Mouse (Mus musculus) neural tube, embryonic 11.5 days (tissue): ENCODE data around the gene Sh3bp2. TPM values are rescaled to one million over a fixed set of nuclear protein-coding genes. Genes with fewer than 3 reads are reported as not detected.

ENCODE experiments used
- ATAC-seq: fragments of 200-750 bp; cut with Nextera tagmentation; 2 replicates; pipeline ENCODE4 v1.8.0; 2017; ENCODE audit warnings: moderate number of reproducible peaks, mild to moderate bottlenecking, moderate TSS enrichment, moderate library complexity; ENCODE audit not compliant: insufficient read depth, low FRiP score, low TSS enrichment
- DNase-seq: peaks from one replicate; pipeline ENCODE4 v3.0.0-alpha.2; 2015; ENCODE audit warnings: low spot score
- H3K27ac ChIP-seq: fragments of 300-500 bp; sonication (generic); 2 replicates; pipeline ENCODE4 v1.5.1; 2014; ENCODE audit warnings: low read depth, mild to moderate bottlenecking, low read length
- H3K27me3 ChIP-seq: fragments of 300-500 bp; sonication (generic); 2 replicates; pipeline ENCODE4 v1.6.1; 2014; ENCODE audit warnings: mild to moderate bottlenecking, low read length, mixed read lengths; ENCODE audit not compliant: control insufficient read depth, insufficient read depth
- H3K36me3 ChIP-seq: fragments of 300-500 bp; sonication (generic); 2 replicates; pipeline ENCODE4 v1.6.1; 2014; ENCODE audit warnings: mild to moderate bottlenecking, low read length, moderate library complexity, mixed read lengths; ENCODE audit not compliant: control insufficient read depth, insufficient read depth
- H3K4me1 ChIP-seq: fragments of 300-500 bp; sonication (generic); 2 replicates; pipeline ENCODE4 v1.6.1; 2014; ENCODE audit warnings: low read length, mixed read lengths; ENCODE audit not compliant: control insufficient read depth, insufficient read depth
- H3K4me2 ChIP-seq: fragments of 300-500 bp; sonication (generic); 2 replicates; pipeline ENCODE4 v1.6.1; 2014; ENCODE audit warnings: low read depth, mild to moderate bottlenecking, moderate library complexity
- H3K4me3 ChIP-seq: fragments of 300-500 bp; sonication (generic); 2 replicates; pipeline ENCODE4 v1.5.1; 2014; ENCODE audit warnings: low read depth, low read length
- H3K9ac ChIP-seq: fragments of 300-500 bp; sonication (generic); 2 replicates; pipeline ENCODE4 v1.6.1; 2014; ENCODE audit warnings: mild to moderate bottlenecking, low read length
- H3K9me3 ChIP-seq: fragments of 300-500 bp; sonication (generic); 2 replicates; pipeline ENCODE4 v1.6.1; 2016; ENCODE audit warnings: low read length; ENCODE audit not compliant: control insufficient read depth
- WGBS: fragments of 180-500 bp; shearing (Covaris S2); extraction: QIAGEN DNeasy Blood & Tissue Kit; methylation state at CpG from one replicate; pipeline ENCODE4 v1.1.7; 2014; 5-methylcytosine and 5-hydroxymethylcytosine counted together
- polyA plus RNA-seq: library from polyadenylated mRNA; unstranded; fragments of >200 nt; fragmentation: Nextera tagmentation; extraction: Ambion mirVana; gene quantifications from 2 replicates; pipeline ENCODE4 v1.2.1, GENCODE M21; 2014

The Sh3bp2 gene
- polyA plus RNA-seq, 1 experiment from 2014 or later: 11.5 TPM

DNA sequence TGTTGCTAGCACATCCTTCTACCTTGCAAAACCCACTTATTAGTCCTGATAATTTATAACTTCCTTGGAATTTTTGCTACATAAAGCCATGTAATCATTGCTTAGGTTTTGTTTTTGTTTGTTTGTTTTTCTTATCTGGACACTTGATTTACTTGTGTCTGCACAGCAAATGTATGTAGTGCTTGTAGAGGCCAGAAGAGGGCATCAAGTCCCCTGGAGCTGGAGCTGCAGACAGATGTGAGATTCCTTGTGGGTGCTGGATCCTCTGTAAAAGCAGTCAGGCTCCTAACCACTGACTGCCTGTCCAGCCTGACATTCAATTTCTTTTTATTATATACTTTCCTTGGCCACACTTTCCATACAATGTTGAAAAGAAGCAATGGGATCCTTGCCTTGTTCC is 21.8 kb downstream of the Sh3bp2 start:
- no peak for ATAC-seq
- H3K27ac ChIP-seq: no peak overlapping the region

GRCm38 (mm10) chr5:34549135-34549482 is 23.5 kb downstream of the Sh3bp2 start:
- Histone ChIP-seq H3K4me3 (peak overlapping the region; percentile 84), H3K9ac (peak overlapping the region; percentile 97), H3K27ac (no peak overlapping the region), H3K9me3 (no peaks in the 10 kb centered on the region), H3K36me3 (peaks cover 5% of the 10 kb centered on the region; the same call in 1 of the 2 replicates), H3K4me2 (peak overlapping the region; percentile 78), H3K27me3 (no peaks in the 10 kb centered on the region), H3K4me1 (peaks cover 8% of the 10 kb centered on the region)
- ATAC-seq (peak; percentile 5; the same call in 1 of the 2 replicates), DNase-seq (no peak)
- 23% methylated on average over 8 of the region's 8 CpGs for WGBS

More for the DNA sequence above, 21.8 kb downstream of the Sh3bp2 start:
- Histone ChIP-seq H3K4me2 (no peak overlapping the region), H3K4me3 (no peak overlapping the region), H3K36me3 (peaks cover 2% of the 10 kb centered on the region; the same call in 1 of the 2 replicates), H3K9ac (no peak overlapping the region), H3K27me3 (no peaks in the 10 kb centered on the region), H3K4me1 (peaks cover 8% of the 10 kb centered on the region), H3K9me3 (no peaks in the 10 kb centered on the region)
- peak; percentile 24 for DNase-seq

DNA sequence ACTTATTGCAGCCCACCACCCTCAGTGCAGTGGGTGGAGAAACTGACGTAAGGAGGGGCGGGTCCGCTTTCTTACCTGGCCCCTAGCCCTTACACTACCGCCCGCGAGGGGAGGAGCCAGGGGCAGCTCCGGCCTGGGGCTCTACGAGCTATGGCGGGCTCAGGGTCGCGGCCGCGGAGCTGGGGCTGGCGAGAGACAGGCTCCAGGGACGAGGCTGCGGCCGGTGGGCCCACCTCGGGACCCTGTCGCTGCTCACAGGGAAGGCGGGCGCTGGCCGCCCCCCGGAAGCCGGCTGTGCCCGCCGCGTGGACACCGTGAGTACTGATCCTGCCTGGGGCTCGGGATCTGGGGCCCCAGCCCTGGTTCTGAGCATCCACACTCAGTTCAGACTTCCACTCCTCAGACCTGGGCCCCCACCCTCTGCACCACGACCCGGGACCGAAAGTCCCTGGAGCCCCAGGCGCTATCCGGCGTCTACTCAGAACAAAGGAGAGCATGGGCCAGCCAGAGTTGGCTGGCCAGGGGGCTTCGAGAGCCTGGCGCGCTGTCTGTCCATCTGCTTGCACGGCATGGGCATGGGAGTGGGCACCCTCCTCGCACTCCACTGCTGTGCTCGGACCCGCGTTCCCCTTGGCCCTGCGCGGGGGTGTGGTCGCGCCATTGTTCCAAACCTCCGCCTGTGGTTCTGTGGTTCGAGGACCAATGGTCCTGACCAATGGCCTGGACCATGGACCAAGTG is 24.0 kb downstream of the Sh3bp2 start:
- 0% methylated on average over 48 of the region's 49 CpGs for WGBS
- H3K27ac ChIP-seq: 0 out of 2 replicates have a peak overlapping the region, but pooled peaks have one; percentile 34
- peak; percentile 84 for ATAC-seq

DNA sequence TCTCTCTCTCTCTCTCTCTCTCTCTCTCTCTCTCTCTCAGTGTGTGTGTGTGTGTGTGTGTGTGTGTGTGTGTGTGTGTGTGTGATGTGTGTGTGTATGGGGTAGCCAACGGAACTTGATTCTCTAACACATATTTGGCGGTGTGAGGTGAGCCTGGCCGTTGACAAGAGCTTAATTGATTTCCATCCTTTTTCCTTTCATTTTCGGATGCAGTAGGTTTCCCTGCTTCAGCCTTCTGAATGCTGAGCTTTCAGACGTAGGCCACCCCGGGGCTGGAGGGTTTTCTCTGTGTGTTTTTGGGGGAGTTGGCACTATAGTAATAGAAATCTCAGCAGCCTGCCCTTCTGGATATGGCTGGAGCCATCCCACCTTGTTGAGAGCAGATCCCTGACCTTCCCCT is 24.6 kb downstream of the Sh3bp2 start:
- no peak overlapping the region for H3K27ac ChIP-seq
- WGBS: 30% methylated on average over 6 of the region's 6 CpGs
- ATAC-seq: no peak

More for the DNA sequence above, 24.0 kb downstream of the Sh3bp2 start:
- H3K4me1 ChIP-seq: peaks cover 8% of the 10 kb centered on the region
- no peaks in the 10 kb centered on the region for H3K27me3 ChIP-seq
- peak overlapping the region; percentile 84 for H3K4me3 ChIP-seq
- H3K9me3 ChIP-seq: no peaks in the 10 kb centered on the region
- H3K9ac ChIP-seq: peak overlapping the region; percentile 97
- peak overlapping the region; percentile 78 for H3K4me2 ChIP-seq
- peaks cover 5% of the 10 kb centered on the region; the same call in 1 of the 2 replicates for H3K36me3 ChIP-seq
- DNase-seq: peak; percentile 78

GRCm38 (mm10) chr5:34551821-34552220 is 26.2 kb downstream of the Sh3bp2 start:
- Histone ChIP-seq H3K9me3 (no peaks in the 10 kb centered on the region), H3K27ac (no peak overlapping the region)

More for the DNA sequence above, 24.6 kb downstream of the Sh3bp2 start:
- H3K36me3 ChIP-seq: peaks cover 5% of the 10 kb centered on the region; the same call in 1 of the 2 replicates
- H3K4me1 ChIP-seq: peaks cover 8% of the 10 kb centered on the region
- H3K4me2 ChIP-seq: peak overlapping the region; percentile 78
- H3K27me3 ChIP-seq: no peaks in the 10 kb centered on the region
- peak; percentile 26 for DNase-seq
- H3K9me3 ChIP-seq: no peaks in the 10 kb centered on the region
- peak overlapping the region; percentile 84 for H3K4me3 ChIP-seq
- peak overlapping the region; percentile 97 for H3K9ac ChIP-seq

GRCm38 (mm10) chr5:34563854-34564253 is 38.2 kb downstream of the Sh3bp2 start:
- ATAC-seq (no peak), DNase-seq (no peak)
- no peak overlapping the region for H3K4me3 ChIP-seq
- no peak overlapping the region for H3K27ac ChIP-seq
- no peak overlapping the region for H3K9ac ChIP-seq
- no peaks in the 10 kb centered on the region for H3K9me3 ChIP-seq
- H3K36me3 ChIP-seq: peaks cover 16% of the 10 kb centered on the region
- H3K4me2 ChIP-seq: no peak overlapping the region
- H3K27me3 ChIP-seq: no peaks in the 10 kb centered on the region
- no peaks in the 10 kb centered on the region for H3K4me1 ChIP-seq
- WGBS: 92% methylated on average over 1 of the region's 1 CpGs

More at GRCm38 (mm10) chr5:34551821-34552220, 26.2 kb downstream of the Sh3bp2 start:
- WGBS: 93% methylated on average over 4 of the region's 4 CpGs
- ATAC-seq: no peak
- Histone ChIP-seq H3K4me3 (no peak overlapping the region), H3K9ac (no peak overlapping the region), H3K36me3 (peaks cover 14% of the 10 kb centered on the region), H3K27me3 (no peaks in the 10 kb centered on the region), H3K4me1 (peaks cover 8% of the 10 kb centered on the region), H3K4me2 (no peak overlapping the region)
- DNase-seq: no peak

- H3K36me3 ChIP-seq: peaks cover 12% of the 10 kb centered on the region
- H3K9ac ChIP-seq: no peak overlapping the region
- H3K9me3 ChIP-seq: no peaks in the 10 kb centered on the region
- no peak for DNase-seq
- no peaks in the 10 kb centered on the region for H3K27me3 ChIP-seq
- H3K4me2 ChIP-seq: no peak overlapping the region
- no peak overlapping the region for H3K27ac ChIP-seq
- WGBS: 94% methylated on average over 4 of the region's 4 CpGs
- no peak for ATAC-seq
- no peak overlapping the region for H3K4me3 ChIP-seq
- no peaks in the 10 kb centered on the region for H3K4me1 ChIP-seq
Observed at GRCm38 (mm10) chr5:34564291-34564690, 38.7 kb downstream of the Sh3bp2 start.

GRCm38 (mm10) chr5:34565545-34566283 is 40.1 kb downstream of the Sh3bp2 start:
- H3K27ac ChIP-seq: no peak overlapping the region
- DNase-seq (no peak), ATAC-seq (no peak)
- H3K4me2 ChIP-seq: no peak overlapping the region
- H3K4me1 ChIP-seq: no peaks in the 10 kb centered on the region
- H3K36me3 ChIP-seq: peaks cover 7% of the 10 kb centered on the region
- WGBS: 84% methylated on average over 7 of the region's 7 CpGs
- no peak overlapping the region for H3K4me3 ChIP-seq
- no peak overlapping the region for H3K9ac ChIP-seq
- H3K27me3 ChIP-seq: no peaks in the 10 kb centered on the region
- no peaks in the 10 kb centered on the region for H3K9me3 ChIP-seq
